Mouse (Mus musculus) olfactory bulb, adult 2 months (tissue): ENCODE measurements around the gene Cmc2.

Experiments used
- CTCF ChIP-seq: fragments of 200-500 bp; IDR thresholded peaks from 2 replicates; pipeline ENCODE4 v1.5.1; 2012; ENCODE audit warnings: low read depth, mild to moderate bottlenecking, low read length, moderate library complexity; ENCODE audit not compliant: insufficient read depth
- POLR2A ChIP-seq: fragments of 200-500 bp; IDR thresholded peaks from 2 replicates; pipeline ENCODE4 v1.6.1; 2012; ENCODE audit warnings: mild to moderate bottlenecking, low read depth, low read length, moderate library complexity; ENCODE audit not compliant: insufficient read depth

DNA sequence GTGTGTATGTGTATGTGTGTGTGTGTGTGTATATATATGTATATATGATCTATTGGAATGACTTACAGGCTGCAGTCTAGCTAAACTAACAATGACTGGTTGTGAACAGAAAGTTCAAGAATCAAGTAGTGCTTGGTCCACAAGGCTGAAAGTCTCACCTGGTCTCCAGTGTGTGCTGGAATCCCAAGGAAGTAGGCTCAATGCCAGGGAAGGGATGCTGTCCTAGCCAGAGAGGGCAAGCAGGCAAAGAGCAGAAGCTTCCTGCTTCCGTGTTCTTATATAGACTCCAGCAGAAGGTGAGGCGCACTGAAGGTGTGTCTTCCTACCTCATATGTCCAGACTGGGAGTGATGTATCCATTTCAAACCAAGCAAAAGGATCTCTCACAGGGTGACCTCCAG is 30.5 kb upstream of the Cmc2 start:
- TF ChIP-seq CTCF: no peak
- TF ChIP-seq POLR2A: no peak
